Mouse (Mus musculus) midbrain, embryonic 14.5 days (tissue): ENCODE measurements around the gene Ly75. TPM values are rescaled to one million over a fixed set of nuclear protein-coding genes. Genes with fewer than 3 reads are reported as not detected.

ENCODE experiments used
- ATAC-seq: fragments of 200-750 bp; cut with Nextera tagmentation; 2 replicates; pipeline ENCODE4 v1.8.0; 2017; ENCODE audit warnings: moderate number of reproducible peaks, moderate library complexity; ENCODE audit not compliant: low FRiP score, low TSS enrichment
- DNase-seq: peaks from one replicate; pipeline ENCODE4 v3.0.0-alpha.2; 2015
- H3K27ac ChIP-seq: fragments of 300-500 bp; sonication (generic); replicated peaks from 2 replicates; pipeline ENCODE4 v1.5.1; 2014; ENCODE audit warnings: mild to moderate bottlenecking, low read depth, low read length, moderate library complexity
- H3K27me3 ChIP-seq: fragments of 300-500 bp; sonication (generic); 2 replicates; pipeline ENCODE4 v1.6.1; 2014; ENCODE audit warnings: low read length, control low read depth, mixed read lengths; ENCODE audit not compliant: control insufficient read depth, insufficient read depth
- H3K36me3 ChIP-seq: fragments of 300-500 bp; sonication (generic); 2 replicates; pipeline ENCODE4 v1.6.1; 2014; ENCODE audit warnings: low read length, control low read depth; ENCODE audit not compliant: control insufficient read depth, insufficient read depth
- H3K4me1 ChIP-seq: fragments of 300-500 bp; sonication (generic); 2 replicates; pipeline ENCODE4 v1.6.1; 2014; ENCODE audit warnings: mild to moderate bottlenecking, antibody characterized with exemption, low read length, control low read depth; ENCODE audit not compliant: control insufficient read depth, insufficient read depth
- H3K4me2 ChIP-seq: fragments of 300-500 bp; sonication (generic); 2 replicates; pipeline ENCODE4 v1.6.1; 2014; ENCODE audit warnings: mild to moderate bottlenecking, low read length, moderate library complexity
- H3K4me3 ChIP-seq: fragments of 300-500 bp; sonication (generic); replicated peaks from 2 replicates; pipeline ENCODE4 v1.5.1; 2014; ENCODE audit warnings: low read depth, low read length
- H3K9ac ChIP-seq: fragments of 300-500 bp; sonication (generic); replicated peaks from 2 replicates; pipeline ENCODE4 v1.6.1; 2014; ENCODE audit warnings: mild to moderate bottlenecking, low read length, moderate library complexity
- H3K9me3 ChIP-seq: fragments of 300-500 bp; sonication (generic); 2 replicates; pipeline ENCODE4 v1.6.1; 2016; ENCODE audit warnings: low read length, control low read depth, mixed read lengths; ENCODE audit not compliant: control insufficient read depth
- WGBS: fragments of 180-500 bp; shearing (Covaris S2); extraction: QIAGEN DNeasy Blood & Tissue Kit; methylation state at CpG from one replicate; pipeline ENCODE4 v1.1.7; 2014; 5-methylcytosine and 5-hydroxymethylcytosine counted together
- polyA plus RNA-seq: library from polyadenylated mRNA; unstranded; fragments of >200 nt; fragmentation: Nextera tagmentation; extraction: Ambion mirVana; gene quantifications from 2 replicates; pipeline ENCODE4 v1.2.1, GENCODE M21; 2014

The Ly75 gene
- polyA plus RNA-seq, 1 experiment from 2014 or later = 0.96 TPM

- Histone ChIP-seq H3K4me2 (no peak overlapping the region), H3K4me1 (no peaks in the 10 kb centered on the region), H3K9ac (no peak overlapping the region), H3K4me3 (no peak overlapping the region), H3K9me3 (no peaks in the 10 kb centered on the region), H3K36me3 (no peaks in the 10 kb centered on the region), H3K27me3 (no peaks in the 10 kb centered on the region), H3K27ac (no peak overlapping the region)
- no peak for DNase-seq
- ATAC-seq = no peak
- WGBS = 80% methylated on average over 5 of the region's 5 CpGs
These were observed 17.1 kb downstream of the Ly75 start for GRCm38 (mm10) chr2:60365820-60366610.

- H3K27ac ChIP-seq = no peak overlapping the region
- no peaks in the 10 kb centered on the region for H3K36me3 ChIP-seq
- no peaks in the 10 kb centered on the region for H3K9me3 ChIP-seq
- no peaks in the 10 kb centered on the region for H3K4me1 ChIP-seq
- 88% methylated on average over 7 of the region's 7 CpGs for WGBS
- no peaks in the 10 kb centered on the region for H3K27me3 ChIP-seq
- no peak overlapping the region for H3K4me3 ChIP-seq
- H3K9ac ChIP-seq = no peak overlapping the region
- DNase-seq (no peak), ATAC-seq (no peak)
- no peak overlapping the region for H3K4me2 ChIP-seq
These were observed 17.8 kb downstream of the Ly75 start for GRCm38 (mm10) chr2:60365138-60365775.

GRCm38 (mm10) chr2:60362146-60362545 lies 21.0 kb downstream of the Ly75 start:
- Histone ChIP-seq H3K9me3 (no peaks in the 10 kb centered on the region), H3K4me3 (no peak overlapping the region), H3K36me3 (no peaks in the 10 kb centered on the region), H3K4me1 (no peaks in the 10 kb centered on the region), H3K4me2 (no peak overlapping the region), H3K9ac (no peak overlapping the region), H3K27ac (no peak overlapping the region), H3K27me3 (no peaks in the 10 kb centered on the region)
- DNase-seq (no peak), ATAC-seq (no peak)
- 92% methylated on average over 6 of the region's 6 CpGs for WGBS

- H3K9ac ChIP-seq = no peak overlapping the region
These were observed 23.3 kb downstream of the Ly75 start for GRCm38 (mm10) chr2:60359796-60360195.

GRCm38 (mm10) chr2:60355388-60355683 lies 27.8 kb downstream of the Ly75 start:
- WGBS = 16% methylated on average over 3 of the region's 3 CpGs
- no peaks in the 10 kb centered on the region for H3K4me1 ChIP-seq
- 0 out of 2 replicates have a peak overlapping the region, but pooled peaks have one; percentile 32 for H3K27ac ChIP-seq
- H3K36me3 ChIP-seq = no peaks in the 10 kb centered on the region
- peak overlapping the region; percentile 42 for H3K4me2 ChIP-seq
- no peak overlapping the region for H3K9ac ChIP-seq
- H3K9me3 ChIP-seq = no peaks in the 10 kb centered on the region
- no peak for ATAC-seq
- H3K4me3 ChIP-seq = no peak overlapping the region
- peak; percentile 60 for DNase-seq
- no peaks in the 10 kb centered on the region for H3K27me3 ChIP-seq

More at GRCm38 (mm10) chr2:60359796-60360195, 23.3 kb downstream of the Ly75 start:
- no peak for DNase-seq
- Histone ChIP-seq H3K4me3 (no peak overlapping the region), H3K27me3 (no peaks in the 10 kb centered on the region), H3K9me3 (no peaks in the 10 kb centered on the region), H3K4me2 (no peak overlapping the region), H3K4me1 (no peaks in the 10 kb centered on the region), H3K36me3 (no peaks in the 10 kb centered on the region), H3K27ac (no peak overlapping the region)
- WGBS = 97% methylated on average over 3 of the region's 3 CpGs
- ATAC-seq = no peak

- H3K4me2 ChIP-seq = peak overlapping the region; percentile 42
- ATAC-seq = 0 out of 2 replicates have a peak, but pooled peaks have one; percentile 60
These were observed 28.3 kb downstream of the Ly75 start for GRCm38 (mm10) chr2:60354541-60355387.

GRCm38 (mm10) chr2:60352296-60352695 lies 30.8 kb downstream of the Ly75 start:
- no peak overlapping the region for H3K9ac ChIP-seq
- H3K9me3 ChIP-seq = no peaks in the 10 kb centered on the region
- H3K4me1 ChIP-seq = no peaks in the 10 kb centered on the region
- H3K4me3 ChIP-seq = no peak overlapping the region
- 91% methylated on average over 5 of the region's 5 CpGs for WGBS
- DNase-seq (no peak), ATAC-seq (no peak)
- no peak overlapping the region for H3K27ac ChIP-seq
- H3K27me3 ChIP-seq = no peaks in the 10 kb centered on the region
- no peak overlapping the region for H3K4me2 ChIP-seq
- H3K36me3 ChIP-seq = no peaks in the 10 kb centered on the region

More at GRCm38 (mm10) chr2:60354541-60355387, 28.3 kb downstream of the Ly75 start:
- 60% methylated on average over 18 of the region's 18 CpGs for WGBS
- Histone ChIP-seq H3K27me3 (no peaks in the 10 kb centered on the region), H3K4me1 (no peaks in the 10 kb centered on the region), H3K9ac (no peak overlapping the region), H3K9me3 (no peaks in the 10 kb centered on the region), H3K27ac (0 out of 2 replicates have a peak overlapping the region, but pooled peaks have one; percentile 32), H3K36me3 (no peaks in the 10 kb centered on the region), H3K4me3 (no peak overlapping the region)
- peak; percentile 49 for DNase-seq

GRCm38 (mm10) chr2:60351781-60352180 lies 31.3 kb downstream of the Ly75 start:
- Histone ChIP-seq H3K9me3 (no peaks in the 10 kb centered on the region), H3K36me3 (no peaks in the 10 kb centered on the region), H3K4me3 (no peak overlapping the region), H3K4me1 (no peaks in the 10 kb centered on the region), H3K27me3 (no peaks in the 10 kb centered on the region), H3K4me2 (no peak overlapping the region), H3K9ac (no peak overlapping the region), H3K27ac (no peak overlapping the region)
- ATAC-seq (no peak), DNase-seq (no peak)
- WGBS = 86% methylated on average over 8 of the region's 8 CpGs
